Mouse (Mus musculus) kidney, embryonic 14.5 days (tissue): ENCODE data around the gene Gm45713. TPM values are rescaled to one million over a fixed set of nuclear protein-coding genes. Genes with fewer than 3 reads are reported as not detected.
"Not testable (repeated sequence)": the region's sequence is repeated elsewhere in the genome, so short reads cannot be mapped to it uniquely, and the experiment has no call there.

Experiments
- ATAC-seq: fragments of 200-750 bp; cut with Nextera tagmentation; 2 replicates; pipeline ENCODE4 v1.8.0; 2017; ENCODE audit warnings: moderate number of reproducible peaks, mild to moderate bottlenecking, moderate TSS enrichment, moderate library complexity; ENCODE audit not compliant: low FRiP score, low TSS enrichment
- H3K27ac ChIP-seq: fragments of 300-500 bp; sonication (generic); 2 replicates; pipeline ENCODE4 v1.5.1; 2014; ENCODE audit warnings: low read depth, mild to moderate bottlenecking, low read length, moderate library complexity, mixed read lengths
- H3K27me3 ChIP-seq: fragments of 300-500 bp; sonication (generic); 2 replicates; pipeline ENCODE4 v1.6.1; 2014; ENCODE audit warnings: mild to moderate bottlenecking, low read length; ENCODE audit not compliant: control insufficient read depth, insufficient read depth
- H3K36me3 ChIP-seq: fragments of 300-500 bp; sonication (generic); 2 replicates; pipeline ENCODE4 v1.6.1; 2014; ENCODE audit warnings: low read length, mixed read lengths; ENCODE audit not compliant: control insufficient read depth, insufficient read depth
- H3K4me1 ChIP-seq: fragments of 300-500 bp; sonication (generic); 2 replicates; pipeline ENCODE4 v1.6.1; 2014; ENCODE audit warnings: low read length, mixed read lengths; ENCODE audit not compliant: control insufficient read depth, insufficient read depth
- H3K4me2 ChIP-seq: fragments of 300-500 bp; sonication (generic); replicated peaks from 2 replicates; pipeline ENCODE4 v1.6.1; 2014; ENCODE audit warnings: low read depth, mild to moderate bottlenecking, low read length
- H3K4me3 ChIP-seq: fragments of 300-500 bp; sonication (generic); 2 replicates; pipeline ENCODE4 v1.5.1; 2014; ENCODE audit warnings: mild to moderate bottlenecking, low read length
- H3K9ac ChIP-seq: fragments of 300-500 bp; sonication (generic); 2 replicates; pipeline ENCODE4 v1.6.1; 2014; ENCODE audit warnings: low read depth, mild to moderate bottlenecking, low read length, moderate library complexity
- H3K9me3 ChIP-seq: fragments of 300-500 bp; sonication (generic); 2 replicates; pipeline ENCODE4 v1.6.1; 2016; ENCODE audit warnings: low read length; ENCODE audit not compliant: control insufficient read depth
- WGBS: fragments of 180-500 bp; shearing (Covaris S2); extraction: QIAGEN DNeasy Blood & Tissue Kit; methylation state at CpG from one replicate; pipeline ENCODE4 v1.1.7; 2014; 5-methylcytosine and 5-hydroxymethylcytosine counted together
- polyA plus RNA-seq: library from polyadenylated mRNA; unstranded; fragments of >200 nt; fragmentation: Nextera tagmentation; extraction: Ambion mirVana; gene quantifications from 2 replicates; pipeline ENCODE4 v1.2.1, GENCODE M21; 2014

Gene Gm45713
- polyA plus RNA-seq, 1 experiment from 2014 or later = 0.19 TPM

GRCm38 (mm10) chr7:45175929-45176328 is 39.9 kb upstream of the Gm45713 start:
- 3% methylated on average over 19 of the region's 23 CpGs for WGBS
- Histone ChIP-seq H3K4me1 (peaks cover 5% of the 10 kb centered on the region; the same call in 1 of the 2 replicates), H3K36me3 (no peaks in the 10 kb centered on the region), H3K27ac (no peak overlapping the region), H3K4me2 (peak overlapping the region; percentile 26), H3K27me3 (peaks cover 75% of the 10 kb centered on the region), H3K9ac (0 out of 2 replicates have a peak overlapping the region, but pooled peaks have one; percentile 7), H3K4me3 (peak overlapping the region; percentile 21), H3K9me3 (no peaks in the 10 kb centered on the region; the same call in 1 of the 2 replicates)
- ATAC-seq = no peak

- H3K9ac ChIP-seq = no peak overlapping the region
- peaks cover 69% of the 10 kb centered on the region for H3K27me3 ChIP-seq
- WGBS = 2% methylated on average over 13 of the region's 13 CpGs
- H3K27ac ChIP-seq = no peak overlapping the region
- H3K4me3 ChIP-seq = no peak overlapping the region
- H3K36me3 ChIP-seq = no peaks in the 10 kb centered on the region
- peaks cover 5% of the 10 kb centered on the region; the same call in 1 of the 2 replicates for H3K4me1 ChIP-seq
- H3K4me2 ChIP-seq = no peak overlapping the region
- peaks cover 2% of the 10 kb centered on the region for H3K9me3 ChIP-seq
- ATAC-seq = no peak
Measured at GRCm38 (mm10) chr7:45175398-45175797, 39.4 kb upstream of the Gm45713 start.

GRCm38 (mm10) chr7:45174567-45175280 is 38.7 kb upstream of the Gm45713 start:
- Histone ChIP-seq H3K36me3 (no peaks in the 10 kb centered on the region), H3K27ac (no peak overlapping the region), H3K4me2 (0 out of 2 replicates have a peak overlapping the region, but pooled peaks have one; percentile 4), H3K9ac (no peak overlapping the region), H3K27me3 (peaks cover 63% of the 10 kb centered on the region), H3K4me1 (peaks cover 5% of the 10 kb centered on the region; the same call in 1 of the 2 replicates), H3K9me3 (peaks cover 9% of the 10 kb centered on the region), H3K4me3 (no peak overlapping the region)
- 3% methylated on average over 28 of the region's 29 CpGs for WGBS
- no peak for ATAC-seq

GRCm38 (mm10) chr7:45173772-45174171 is 37.7 kb upstream of the Gm45713 start:
- ATAC-seq, H3K4me1 ChIP-seq, H3K9ac ChIP-seq, H3K4me3 ChIP-seq, H3K36me3 ChIP-seq, H3K4me2 ChIP-seq, H3K27ac ChIP-seq: not testable (repeated sequence)
- H3K27me3 ChIP-seq = peaks cover 61% of the 10 kb centered on the region
- 76% methylated on average over 1 of the region's 1 CpGs for WGBS
- H3K9me3 ChIP-seq = peaks cover 18% of the 10 kb centered on the region

- peaks cover 20% of the 10 kb centered on the region for H3K9me3 ChIP-seq
- H3K27ac ChIP-seq = no peak overlapping the region
- H3K4me2 ChIP-seq = no peak overlapping the region
- H3K9ac ChIP-seq = no peak overlapping the region
- H3K4me1 ChIP-seq = peaks cover 5% of the 10 kb centered on the region; the same call in 1 of the 2 replicates
- no peaks in the 10 kb centered on the region for H3K36me3 ChIP-seq
- no peak for ATAC-seq
- H3K4me3 ChIP-seq = no peak overlapping the region
- WGBS = 62% methylated on average over 7 of the region's 7 CpGs
- H3K27me3 ChIP-seq = peaks cover 61% of the 10 kb centered on the region
Measured at GRCm38 (mm10) chr7:45172974-45173373, 36.9 kb upstream of the Gm45713 start.

- no peak for ATAC-seq
- H3K4me3 ChIP-seq = no peak overlapping the region
- peaks cover 60% of the 10 kb centered on the region for H3K27me3 ChIP-seq
- H3K4me1 ChIP-seq = no peaks in the 10 kb centered on the region
- no peak overlapping the region for H3K9ac ChIP-seq
- H3K4me2 ChIP-seq = no peak overlapping the region
- H3K36me3 ChIP-seq = no peaks in the 10 kb centered on the region
- H3K27ac ChIP-seq = no peak overlapping the region
- 91% methylated on average over 3 of the region's 3 CpGs for WGBS
- peaks cover 20% of the 10 kb centered on the region for H3K9me3 ChIP-seq
Measured at GRCm38 (mm10) chr7:45169495-45169894, 33.5 kb upstream of the Gm45713 start.

- H3K9ac ChIP-seq = no peak overlapping the region
- H3K36me3 ChIP-seq = no peaks in the 10 kb centered on the region
- H3K27me3 ChIP-seq = peaks cover 62% of the 10 kb centered on the region
- H3K4me3 ChIP-seq = no peak overlapping the region
- peaks cover 20% of the 10 kb centered on the region for H3K9me3 ChIP-seq
- no peak overlapping the region for H3K4me2 ChIP-seq
- H3K27ac ChIP-seq = no peak overlapping the region
- ATAC-seq = no peak
- WGBS = 6% methylated on average over 24 of the region's 24 CpGs
- peaks cover 3% of the 10 kb centered on the region; the same call in 1 of the 2 replicates for H3K4me1 ChIP-seq
Measured at GRCm38 (mm10) chr7:45168656-45169055, 32.6 kb upstream of the Gm45713 start.

- Histone ChIP-seq H3K27ac (no peak overlapping the region), H3K9me3 (peaks cover 20% of the 10 kb centered on the region), H3K4me2 (no peak overlapping the region), H3K36me3 (no peaks in the 10 kb centered on the region), H3K9ac (no peak overlapping the region), H3K27me3 (peaks cover 70% of the 10 kb centered on the region), H3K4me3 (no peak overlapping the region), H3K4me1 (peaks cover 4% of the 10 kb centered on the region; the same call in 1 of the 2 replicates)
- 3% methylated on average over 19 of the region's 19 CpGs for WGBS
- ATAC-seq = no peak
Measured at GRCm38 (mm10) chr7:45167761-45168445, 31.9 kb upstream of the Gm45713 start.

GRCm38 (mm10) chr7:45166950-45167401 is 30.9 kb upstream of the Gm45713 start:
- no peak overlapping the region for H3K27ac ChIP-seq
- peaks cover 72% of the 10 kb centered on the region for H3K27me3 ChIP-seq
- H3K4me2 ChIP-seq = no peak overlapping the region
- no peak overlapping the region for H3K4me3 ChIP-seq
- H3K36me3 ChIP-seq = no peaks in the 10 kb centered on the region
- H3K9ac ChIP-seq = no peak overlapping the region
- no peak for ATAC-seq
- H3K9me3 ChIP-seq = peaks cover 20% of the 10 kb centered on the region
- 22% methylated on average over 7 of the region's 10 CpGs for WGBS
- peaks cover 4% of the 10 kb centered on the region; the same call in 1 of the 2 replicates for H3K4me1 ChIP-seq
